Mouse (Mus musculus) C2C12 (cell line): ENCODE data around the gene Spire2. TPM values are rescaled to one million over a fixed set of nuclear protein-coding genes. Genes with fewer than 3 reads are reported as not detected.
"Not testable (repeated sequence)": the region's sequence is repeated elsewhere in the genome, so short reads cannot be mapped to it uniquely, and the experiment has no call there.

Source experiments
- H3K27me3 ChIP-seq: one replicate; pipeline ENCODE4 v1.6.1; 2011; ENCODE audit not compliant: control insufficient read depth, insufficient read depth, insufficient read length
- H3K36me3 ChIP-seq: one replicate; pipeline ENCODE4 v1.6.1; 2011; ENCODE audit not compliant: control insufficient read depth, insufficient read depth
- H3K4me3 ChIP-seq: one replicate; pipeline ENCODE4 v1.5.1; 2011; ENCODE audit warnings: mild to moderate bottlenecking, control low read depth; ENCODE audit not compliant: poor library complexity, insufficient read depth, severe bottlenecking
- H3K79me2 ChIP-seq: one replicate; pipeline ENCODE4 v1.6.1; 2011; ENCODE audit not compliant: control insufficient read depth, insufficient read depth
- H3K79me3 ChIP-seq: one replicate; pipeline ENCODE4 v1.6.1; 2011; ENCODE audit warnings: low read depth, control low read depth
- H3ac ChIP-seq: one replicate; pipeline ENCODE3; 2011; ENCODE audit warnings: low read depth; ENCODE audit not compliant: control insufficient read depth, insufficient read length
- CEBPB ChIP-seq: IDR thresholded peaks from one replicate; pipeline ENCODE4 v1.6.1; 2011; ENCODE audit warnings: low read depth, mild to moderate bottlenecking, control low read depth, moderate library complexity
- CTCF ChIP-seq: IDR thresholded peaks from one replicate; pipeline ENCODE4 v1.5.1; 2011; ENCODE audit not compliant: control insufficient read depth, insufficient read depth, insufficient read length
- FOSL1 ChIP-seq: IDR thresholded peaks from one replicate; pipeline ENCODE4 v1.8.0; 2011; ENCODE audit warnings: mild to moderate bottlenecking, low read length; ENCODE audit not compliant: poor library complexity, insufficient read depth, severe bottlenecking
- MAX ChIP-seq: IDR thresholded peaks from one replicate; pipeline ENCODE4 v1.6.1; 2011; ENCODE audit warnings: mild to moderate bottlenecking, control low read depth
- MYOD1 ChIP-seq: IDR thresholded peaks from one replicate; pipeline ENCODE4 v1.6.1; 2011; ENCODE audit warnings: low read depth; ENCODE audit not compliant: control insufficient read depth, insufficient read length
- MYOG ChIP-seq: IDR thresholded peaks from one replicate; pipeline ENCODE4 v1.6.1; 2011; ENCODE audit not compliant: control insufficient read depth, insufficient read length; ENCODE audit errors: extremely low read depth
- USF1 ChIP-seq: IDR thresholded peaks from one replicate; pipeline ENCODE4 v1.6.1; 2011; ENCODE audit warnings: low read depth, mild to moderate bottlenecking, control low read depth, moderate library complexity
- polyA plus RNA-seq: library from polyadenylated mRNA; unstranded; fragments of >200 nt; fragmentation: generic; extraction: Trizol; gene quantifications from one replicate; pipeline ENCODE4 v1.2.1, GENCODE M21; 2012; ENCODE audit warnings: missing spikeins

Gene Spire2
- polyA plus RNA-seq, 1 experiment, result 5.1 TPM

GRCm38 (mm10) chr8:123411781-123412327, 79.3 kb downstream of the Spire2 start:
- TF ChIP-seq MYOD1, result no peak
- TF ChIP-seq FOSL1, result no peak
- TF ChIP-seq USF1, result no peak
- peak overlapping the region; percentile 39 for H3K4me3 ChIP-seq
- H3ac ChIP-seq, result peak overlapping the region; percentile 69
- H3K36me3 ChIP-seq, result no peaks in the 10 kb centered on the region
- H3K79me3 ChIP-seq, result peaks cover 3% of the 10 kb centered on the region
- no peaks in the 10 kb centered on the region for H3K27me3 ChIP-seq
- peaks cover 40% of the 10 kb centered on the region for H3K79me2 ChIP-seq

- Histone ChIP-seq H3K79me3 (peaks cover 3% of the 10 kb centered on the region), H3K36me3 (no peaks in the 10 kb centered on the region), H3K4me3 (peak overlapping the region; percentile 39), H3K79me2 (peaks cover 41% of the 10 kb centered on the region), H3K27me3 (no peaks in the 10 kb centered on the region), H3ac (peak overlapping the region; percentile 1)
- no peak for TF ChIP-seq MYOG
- peak; percentile 59 for TF ChIP-seq MYOD1
- TF ChIP-seq USF1, result peak; percentile 87
These were observed 80.2 kb downstream of the Spire2 start for GRCm38 (mm10) chr8:123412560-123413170.

GRCm38 (mm10) chr8:123414255-123414654, 81.7 kb downstream of the Spire2 start:
- Histone ChIP-seq H3K36me3 (peaks cover 10% of the 10 kb centered on the region), H3K79me3 (peaks cover 3% of the 10 kb centered on the region), H3K27me3 (no peaks in the 10 kb centered on the region), H3ac (no peak overlapping the region), H3K79me2 (peaks cover 41% of the 10 kb centered on the region), H3K4me3 (no peak overlapping the region)
- no peak for TF ChIP-seq MYOD1
- no peak for TF ChIP-seq MAX
- no peak for TF ChIP-seq CTCF
- TF ChIP-seq USF1, result no peak
- no peak for TF ChIP-seq CEBPB
- TF ChIP-seq FOSL1, result no peak

- H3K79me3 ChIP-seq, H3K27me3 ChIP-seq, H3ac ChIP-seq, H3K4me3 ChIP-seq: not testable (repeated sequence)
- Histone ChIP-seq H3K79me2 (peaks cover 41% of the 10 kb centered on the region), H3K36me3 (peaks cover 19% of the 10 kb centered on the region)
These were observed 82.6 kb downstream of the Spire2 start for GRCm38 (mm10) chr8:123414997-123415696.

- Histone ChIP-seq H3ac (no peak overlapping the region), H3K4me3 (no peak overlapping the region), H3K79me3 (peaks cover 3% of the 10 kb centered on the region), H3K27me3 (no peaks in the 10 kb centered on the region), H3K79me2 (peaks cover 41% of the 10 kb centered on the region), H3K36me3 (peaks cover 27% of the 10 kb centered on the region)
- no peak for TF ChIP-seq MAX
These were observed 83.7 kb downstream of the Spire2 start for GRCm38 (mm10) chr8:123415967-123416943.

- H3K27me3 ChIP-seq, result no peaks in the 10 kb centered on the region
- peaks cover 3% of the 10 kb centered on the region for H3K79me3 ChIP-seq
- TF ChIP-seq MYOD1 (no peak), CEBPB (no peak), MAX (no peak), USF1 (no peak), CTCF (no peak), MYOG (no peak), FOSL1 (no peak)
- H3ac ChIP-seq, result no peak overlapping the region
- H3K4me3 ChIP-seq, result no peak overlapping the region
- H3K79me2 ChIP-seq, result peaks cover 39% of the 10 kb centered on the region
- H3K36me3 ChIP-seq, result peaks cover 27% of the 10 kb centered on the region
These were observed 84.5 kb downstream of the Spire2 start for GRCm38 (mm10) chr8:123416944-123417555.
